Mouse (Mus musculus): ENCODE results near the gene Dhrs4. TPM values are rescaled to one million over a fixed set of nuclear protein-coding genes. Genes with fewer than 3 reads are reported as not detected.
A peak's percentile ranks its signal among the peaks of the same experiment; 100 is the strongest.

Dhrs4 gene
- total RNA-seq, 4 experiments from 2014 or later = 51.9 to 72.7 (median 66.9) TPM

DNA sequence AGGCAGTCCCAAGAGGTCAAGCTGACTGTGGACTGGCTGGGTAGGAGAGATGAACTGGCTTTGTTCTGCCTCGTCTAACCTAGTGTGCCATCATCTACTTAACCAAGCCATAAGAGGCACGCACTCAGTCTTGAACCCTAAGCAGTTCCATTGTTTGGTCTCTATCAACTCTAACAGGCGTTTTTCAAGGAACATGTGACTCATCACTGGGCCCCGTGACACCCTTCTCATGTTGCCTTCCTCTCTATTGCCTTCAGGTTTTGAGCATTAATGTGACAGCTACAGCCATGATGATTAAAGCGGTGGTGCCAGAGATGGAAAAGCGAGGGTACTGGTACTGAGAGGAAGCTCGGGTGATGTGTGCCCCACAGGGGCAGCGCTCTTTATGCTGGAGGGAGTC is 8.3 kb downstream of the Dhrs4 start:
- no peak for DNase-seq

DNA sequence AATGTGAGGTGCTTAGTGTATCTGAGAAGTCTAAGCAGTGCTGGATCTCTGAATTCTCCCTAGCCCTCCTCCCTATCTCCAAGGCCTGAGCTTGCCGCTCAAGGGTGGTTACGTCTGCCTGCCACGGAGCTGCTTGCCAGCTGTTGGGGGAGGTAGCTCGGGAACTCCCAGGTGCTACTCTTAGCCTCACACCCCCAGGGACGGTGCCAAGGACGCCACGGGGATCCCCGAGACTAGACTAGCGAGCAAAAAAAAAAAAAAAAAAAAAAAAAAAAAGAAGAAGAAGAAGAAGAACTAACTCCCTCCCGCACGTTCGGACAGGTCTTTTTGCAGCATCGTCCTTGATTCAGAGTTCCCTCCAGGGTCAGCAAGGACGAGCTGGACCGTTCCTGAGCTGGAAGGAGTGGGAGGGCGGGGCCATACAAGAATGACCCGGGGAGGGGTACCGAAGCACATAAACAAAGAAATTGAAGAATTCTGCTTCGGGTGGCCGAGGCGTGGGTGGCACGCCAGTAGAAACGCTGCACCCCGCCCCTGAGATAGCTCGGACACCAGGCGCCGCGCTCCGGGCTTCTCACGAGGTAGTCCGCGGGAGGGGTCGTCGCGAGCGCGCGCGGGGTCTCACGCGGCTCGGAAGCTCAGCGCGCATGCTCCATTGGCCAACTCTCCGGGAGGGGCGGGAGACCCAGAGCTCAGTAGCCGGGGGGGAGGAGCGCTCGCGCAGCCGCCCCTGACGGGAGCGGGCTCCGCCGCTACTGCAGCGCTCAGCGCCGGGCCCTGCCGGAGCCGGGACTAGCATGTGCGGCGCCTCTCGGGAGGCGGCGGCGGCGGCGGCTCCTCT is 12.0 kb downstream of the Dhrs4 start, which contains the start of gene Carmil3:
Carmil3 (plus strand) TSS at position 291 of the 841 bp plus-strand sequence.
- DNase-seq = peak; percentile 23

DNA sequence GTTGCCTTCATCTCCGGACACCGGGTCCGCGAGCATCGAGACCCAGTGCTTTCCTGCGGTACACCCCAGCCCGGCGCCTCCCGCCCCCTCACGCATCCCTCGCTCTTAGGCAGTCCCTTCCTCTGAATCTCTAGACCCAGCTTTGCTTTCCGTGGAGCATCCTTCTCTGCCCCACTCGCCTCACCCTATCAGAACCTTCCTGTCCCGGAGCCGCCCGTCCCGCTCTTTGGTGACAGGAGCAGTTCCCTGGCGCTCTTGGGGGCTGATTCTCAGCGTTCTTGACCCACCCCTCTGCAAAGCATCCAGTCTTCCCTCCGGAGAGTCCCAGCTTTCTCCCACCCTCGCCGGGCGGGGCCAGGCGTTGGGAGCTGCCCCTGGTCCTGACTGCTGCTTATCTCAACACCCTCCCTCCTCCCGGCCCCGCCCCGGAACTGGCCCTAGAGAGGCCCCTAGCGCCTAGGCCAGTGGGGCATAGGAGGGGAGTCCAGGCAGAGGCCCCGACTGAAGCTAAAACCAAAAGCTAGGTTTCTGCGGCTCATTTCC is 12.8 kb downstream of the Dhrs4 start:
- DNase-seq = peak; percentile 41

DNA sequence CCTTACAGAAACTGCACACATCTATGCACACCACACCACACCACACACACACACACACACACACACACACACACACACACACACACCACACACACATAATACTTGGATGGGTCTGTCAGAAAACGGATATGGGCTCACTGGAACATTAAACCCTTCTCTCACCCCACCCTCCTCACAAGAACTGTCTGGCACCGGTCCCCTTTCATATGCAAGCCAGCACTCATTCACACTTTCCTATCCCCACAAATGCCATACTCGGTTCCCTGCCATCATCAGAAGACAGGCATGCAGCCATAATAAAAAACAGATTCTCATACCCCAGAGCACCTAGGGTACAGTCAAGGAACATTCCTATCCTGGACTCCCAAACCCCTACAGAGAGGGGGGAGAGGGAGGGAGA is 13.5 kb downstream of the Dhrs4 start:
- DNase-seq = no peak

DNA sequence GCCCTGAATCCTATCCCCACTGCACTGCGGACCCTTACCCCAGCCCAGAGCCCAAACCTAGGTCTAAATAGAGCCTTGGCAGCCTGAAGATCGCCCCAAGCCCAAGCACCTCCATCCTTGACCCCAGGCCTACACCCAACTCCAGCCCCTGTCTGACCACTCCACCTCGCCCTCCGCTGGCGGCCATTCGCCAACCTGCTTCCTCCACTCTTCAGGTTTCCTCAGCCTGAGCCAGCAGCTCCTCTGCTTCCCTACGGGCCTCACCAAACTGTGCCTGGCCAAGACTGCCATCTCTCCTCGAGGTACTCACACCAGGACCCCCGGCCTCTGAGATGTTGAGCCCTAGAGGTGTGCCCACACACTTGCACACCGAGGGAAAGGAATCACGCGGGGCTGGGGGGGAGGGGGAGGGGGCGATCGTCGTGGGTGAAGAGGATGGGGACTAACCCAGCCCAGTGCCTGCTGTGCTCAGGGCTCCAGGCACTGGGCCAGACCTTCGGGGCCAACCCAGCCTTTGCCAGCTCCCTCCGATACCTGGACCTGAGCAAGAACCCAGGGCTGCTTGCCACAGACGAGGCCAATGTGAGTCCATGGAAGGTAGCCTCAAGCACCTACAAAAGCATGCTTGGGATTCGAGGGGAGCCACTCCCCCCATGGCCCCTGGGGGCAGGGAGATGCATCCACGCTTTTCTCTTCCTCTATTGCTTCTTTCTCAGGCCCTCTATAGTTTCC is 17.1 kb downstream of the Dhrs4 start:
- no peak for DNase-seq

DNA sequence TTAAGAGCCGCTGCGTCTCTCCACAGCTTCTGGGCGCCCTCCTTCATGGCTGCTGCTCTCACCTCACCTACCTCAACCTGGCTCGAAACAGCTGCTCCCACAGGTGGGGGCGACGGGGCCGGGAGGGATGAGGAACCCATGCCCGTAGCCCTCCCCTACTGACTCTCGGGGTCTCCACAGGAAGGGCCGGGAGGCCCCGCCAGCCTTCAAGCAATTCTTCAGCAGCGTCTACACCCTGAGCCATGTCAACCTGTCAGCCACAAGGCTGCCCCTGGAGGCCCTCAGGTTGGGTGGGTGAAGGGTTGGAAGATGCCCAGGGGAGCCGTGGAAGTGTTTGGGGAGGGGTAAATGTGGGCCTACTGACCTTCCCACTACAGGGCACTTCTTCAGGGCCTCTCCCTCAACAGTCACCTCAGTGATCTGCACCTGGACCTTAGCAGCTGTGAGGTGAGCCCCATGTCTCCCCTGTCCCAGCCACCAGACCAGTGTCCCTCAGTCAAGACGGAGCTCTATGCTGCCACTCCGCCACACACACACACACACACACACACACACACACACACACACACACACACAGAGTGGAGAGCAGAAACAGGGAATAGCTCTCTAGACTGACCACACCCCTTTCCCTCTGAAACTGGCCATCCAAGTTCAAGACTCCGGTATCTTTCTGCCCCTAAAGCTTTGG is 18.3 kb downstream of the Dhrs4 start:
- DNase-seq = no peak

DNA sequence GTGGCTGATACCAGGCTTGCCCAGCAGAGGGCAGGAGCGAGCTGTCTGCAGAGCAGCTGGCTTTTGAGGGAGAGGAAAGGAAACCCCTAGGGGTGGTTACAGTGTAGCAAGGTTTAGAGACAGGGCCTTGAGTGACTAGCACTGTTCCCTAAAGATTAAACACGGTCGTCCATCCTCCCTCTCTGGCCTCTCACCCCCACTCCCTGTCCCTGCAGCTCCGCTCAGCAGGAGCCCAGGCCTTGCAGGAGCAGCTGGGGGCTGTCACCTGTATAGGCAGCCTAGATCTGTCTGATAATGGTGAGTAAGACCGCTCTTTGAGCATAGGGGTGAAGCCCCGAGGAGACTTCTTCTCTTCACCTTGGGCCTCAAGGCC is 18.9 kb downstream of the Dhrs4 start:
- DNase-seq = peak; percentile 63

DNA sequence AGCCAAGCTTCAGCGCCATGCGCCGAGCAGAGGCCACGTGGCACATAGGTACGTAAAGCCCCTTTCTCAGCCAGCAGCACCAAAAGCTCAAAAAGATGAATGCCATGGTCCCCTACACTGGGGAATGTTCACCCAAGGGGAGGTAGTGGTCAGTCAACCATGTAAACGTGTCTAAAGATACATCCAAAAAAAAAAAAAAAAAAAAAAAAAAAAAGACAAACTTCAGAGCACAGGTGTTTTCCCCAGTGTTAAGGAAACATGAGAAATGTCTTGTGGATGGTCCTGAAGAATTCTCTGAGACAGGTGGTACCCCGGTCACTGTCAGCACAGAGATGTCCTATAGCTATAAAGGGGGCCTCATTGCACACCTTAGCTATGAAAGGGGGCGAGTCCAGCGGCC is 27.1 kb downstream of the Dhrs4 start:
- no peak for DNase-seq

DNA sequence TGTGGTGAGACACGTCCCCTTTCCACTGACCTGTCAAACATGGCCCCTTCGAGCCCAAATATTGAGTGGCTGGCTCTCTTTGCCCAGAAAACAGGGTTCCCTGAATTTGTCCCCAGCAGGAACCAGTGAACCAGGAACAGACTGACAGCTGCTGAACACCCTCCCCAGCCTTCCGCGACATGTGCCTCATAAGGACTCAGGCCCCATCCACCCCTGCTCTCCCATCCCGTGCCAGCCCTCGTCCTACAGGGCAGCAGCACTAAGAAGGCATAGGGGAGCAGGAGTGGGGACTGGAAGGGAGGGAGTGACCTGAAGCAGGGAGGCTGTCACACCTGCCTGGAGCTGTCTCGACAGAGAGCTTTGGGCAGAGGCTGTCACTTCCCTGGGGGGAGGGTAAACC is 29.2 kb downstream of the Dhrs4 start:
- DNase-seq = no peak

DNA sequence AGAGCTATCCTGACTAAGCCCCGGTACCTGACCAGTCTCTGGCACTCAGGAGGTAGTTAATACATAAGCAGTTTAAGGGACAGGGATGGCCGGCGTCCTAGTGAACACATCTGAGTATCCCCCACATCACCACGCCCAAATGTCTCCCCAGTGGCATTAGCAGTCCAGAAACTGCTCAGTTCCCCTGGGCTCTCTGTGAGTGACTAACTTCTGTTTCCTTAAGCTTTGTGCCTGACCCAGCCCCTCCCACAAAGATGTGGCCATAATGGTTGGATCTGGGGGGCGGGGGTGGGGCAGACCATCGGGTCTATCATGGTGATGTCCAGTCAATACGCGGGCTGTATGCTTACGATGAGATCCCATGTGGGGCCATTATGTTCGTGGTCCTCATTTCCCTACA is 31.0 kb downstream of the Dhrs4 start:
- DNase-seq = no peak

DNA sequence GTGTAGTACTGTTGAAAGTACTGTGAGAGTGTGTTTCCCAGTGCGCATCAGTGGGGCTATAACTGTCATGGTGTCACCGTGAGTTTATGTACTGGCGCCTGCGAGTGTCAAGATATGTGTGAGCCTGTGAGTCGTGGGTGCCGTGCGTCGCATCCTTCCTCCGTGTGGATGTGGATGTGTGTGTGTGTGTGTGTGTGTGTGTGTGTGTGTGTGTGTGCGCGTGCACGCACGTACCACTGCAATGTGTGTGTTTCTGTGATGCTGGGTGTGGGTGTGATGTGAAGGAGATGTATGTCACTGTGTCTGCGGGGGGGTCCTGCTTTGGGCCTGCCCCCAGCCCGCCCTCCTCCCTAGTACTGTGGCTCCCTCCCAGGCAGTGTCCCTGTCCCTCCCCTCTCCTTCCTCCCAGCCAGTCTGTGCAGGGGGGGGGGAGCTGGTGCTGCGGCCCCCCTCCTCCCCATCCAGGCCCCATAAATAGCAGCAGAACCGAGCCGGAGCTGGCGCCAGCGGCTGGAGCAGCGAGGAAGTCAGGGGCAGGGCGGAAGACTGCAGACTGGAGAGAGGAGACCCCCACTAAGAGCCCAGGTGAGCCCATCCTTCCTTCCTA is 31.7 kb downstream of the Dhrs4 start, which contains the start of gene Cpne6:
Cpne6 (plus strand) TSS at position 321 of the 607 bp plus-strand sequence.
- DNase-seq = no peak

DNA sequence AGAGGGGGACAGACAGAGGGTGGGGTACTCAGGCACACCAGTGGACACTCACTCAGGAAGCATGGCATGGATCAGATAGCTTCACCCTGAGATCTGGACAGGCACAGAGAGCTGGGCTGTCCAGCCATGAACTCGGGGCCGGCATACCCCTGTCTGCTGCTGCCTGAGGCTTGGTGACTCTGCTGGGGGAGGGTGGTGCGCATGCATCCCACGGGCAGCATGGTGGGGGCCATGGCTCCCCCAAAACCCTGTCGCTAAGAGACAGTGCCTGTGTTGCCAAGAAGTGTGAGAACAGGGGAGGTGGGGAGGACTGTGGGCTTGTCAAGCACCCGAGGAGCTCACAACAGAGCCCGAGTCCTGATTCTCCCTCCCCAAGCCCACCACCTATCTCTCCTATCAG is 32.5 kb downstream of the Dhrs4 start:
- no peak for DNase-seq

DNA sequence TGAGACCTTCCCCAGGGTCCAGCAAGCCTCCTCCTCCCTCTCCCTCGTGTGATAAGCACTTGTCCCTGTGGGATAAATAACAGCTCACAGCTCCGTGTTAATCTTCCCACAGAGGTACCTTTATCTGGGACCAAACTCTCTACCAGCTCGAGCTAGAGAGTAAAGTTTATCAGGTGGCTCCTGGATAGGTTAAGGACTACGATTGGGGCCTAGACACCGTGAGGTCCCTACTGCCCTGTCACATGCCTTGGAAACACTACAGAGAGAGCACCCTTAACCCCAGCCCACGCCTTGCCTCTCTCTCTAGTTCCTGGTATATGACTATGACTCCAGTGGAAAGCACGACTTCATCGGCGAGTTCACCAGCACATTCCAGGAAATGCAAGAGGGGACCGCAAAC is 35.4 kb downstream of the Dhrs4 start:
- DNase-seq = no peak

DNA sequence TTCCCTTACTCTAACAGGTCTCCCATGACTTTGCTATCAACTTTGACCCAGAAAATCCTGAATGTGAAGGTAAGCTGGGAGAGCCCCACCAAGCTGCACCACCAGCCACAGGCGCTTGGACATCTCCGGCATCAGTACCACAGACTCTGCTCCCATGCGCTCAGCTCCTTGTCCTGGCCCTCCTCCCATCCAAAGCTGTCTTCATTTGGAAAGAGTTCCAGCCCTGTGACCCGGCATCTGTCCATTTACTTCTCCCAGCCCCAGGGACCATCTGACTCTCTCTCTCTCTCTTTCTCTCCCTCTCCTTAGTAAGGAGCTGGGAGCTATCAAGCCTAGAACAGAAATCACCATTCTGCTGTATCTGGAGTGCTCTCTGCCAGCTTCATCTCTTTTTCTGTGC is 37.3 kb downstream of the Dhrs4 start:
- no peak for DNase-seq

DNA sequence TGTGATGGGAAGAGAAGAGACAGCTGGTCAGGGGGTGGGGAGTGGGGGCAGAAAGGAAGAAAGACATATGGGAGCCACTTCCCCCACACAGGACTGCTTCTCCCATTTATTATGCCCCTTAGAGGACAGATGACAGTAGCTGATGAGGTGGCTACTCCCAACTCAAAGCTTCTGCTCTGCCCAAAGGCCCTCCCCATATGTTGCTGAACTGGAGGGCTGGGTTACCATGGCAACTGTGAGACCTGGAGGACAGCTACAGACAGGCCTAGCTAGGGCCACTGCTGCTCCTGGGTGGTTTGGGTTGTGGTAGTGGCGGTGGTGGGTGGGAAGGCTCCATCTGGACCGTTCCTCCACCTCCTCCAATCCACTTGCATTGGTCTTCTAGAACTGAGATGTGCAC is 40.3 kb downstream of the Dhrs4 start:
- no peak for DNase-seq

DNA sequence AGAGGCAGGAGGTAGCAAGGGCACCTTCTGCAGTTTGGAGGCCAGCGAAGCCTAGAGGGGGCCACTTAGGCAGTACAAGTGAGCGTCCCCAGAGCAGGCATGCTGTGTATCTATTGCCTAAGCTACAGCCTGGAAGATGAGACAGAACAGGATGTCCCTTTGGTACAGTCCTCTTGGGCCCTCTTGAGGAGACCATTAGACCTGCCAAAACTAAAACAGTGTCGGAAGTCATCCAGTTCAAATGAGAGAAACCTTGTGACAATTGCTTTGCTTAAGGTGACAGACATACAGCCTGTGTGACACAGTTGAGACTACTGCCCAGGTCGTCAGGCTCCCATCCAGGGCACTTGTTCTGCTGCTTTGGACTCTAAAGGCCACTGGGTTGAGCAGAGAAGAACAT is 41.0 kb downstream of the Dhrs4 start:
- DNase-seq = no peak

DNA sequence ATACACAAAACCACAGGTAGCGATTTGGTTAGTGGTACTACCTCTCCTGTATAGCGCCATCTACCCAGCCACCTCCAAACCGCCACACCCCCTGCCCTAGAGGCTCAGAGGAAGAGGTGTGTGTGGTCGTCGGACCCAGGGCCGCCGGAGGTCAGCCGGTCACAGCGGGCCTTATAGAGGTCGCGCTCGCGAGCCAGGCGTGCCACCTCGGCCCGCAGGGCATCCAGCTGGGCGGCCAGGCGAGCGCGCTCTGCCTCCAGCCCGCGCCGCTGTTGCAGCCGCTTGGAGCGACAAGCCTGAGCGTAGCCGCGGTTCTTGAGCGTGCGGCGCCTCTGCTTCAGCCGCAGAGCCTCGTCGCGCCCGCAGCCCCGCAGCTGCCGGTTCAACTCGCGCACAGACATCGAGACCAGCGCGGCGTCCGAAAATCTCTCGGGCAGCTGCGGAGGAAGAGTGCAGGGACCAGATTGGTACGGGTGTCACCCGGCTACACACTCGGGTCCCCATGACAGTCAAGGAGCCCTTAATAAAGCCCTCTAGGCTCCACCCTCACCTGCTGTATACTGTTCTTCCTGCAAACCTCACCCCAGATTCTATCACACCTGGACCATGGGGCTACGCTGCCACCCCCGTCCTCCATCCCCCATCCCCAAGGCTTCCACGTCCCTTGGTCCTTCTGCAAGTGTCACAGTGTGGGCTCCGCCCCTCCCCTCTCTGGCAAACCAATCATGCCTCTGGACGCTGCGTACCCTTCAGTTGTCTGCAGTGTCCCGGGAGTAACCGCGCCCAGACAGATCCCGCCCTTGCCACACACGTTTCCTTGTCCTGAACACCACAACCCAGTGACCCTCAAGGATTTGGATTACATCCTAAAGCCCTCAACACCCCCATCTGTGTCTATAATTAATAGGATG is 42.1 kb downstream of the Dhrs4 start:
- DNase-seq = no peak

DNA sequence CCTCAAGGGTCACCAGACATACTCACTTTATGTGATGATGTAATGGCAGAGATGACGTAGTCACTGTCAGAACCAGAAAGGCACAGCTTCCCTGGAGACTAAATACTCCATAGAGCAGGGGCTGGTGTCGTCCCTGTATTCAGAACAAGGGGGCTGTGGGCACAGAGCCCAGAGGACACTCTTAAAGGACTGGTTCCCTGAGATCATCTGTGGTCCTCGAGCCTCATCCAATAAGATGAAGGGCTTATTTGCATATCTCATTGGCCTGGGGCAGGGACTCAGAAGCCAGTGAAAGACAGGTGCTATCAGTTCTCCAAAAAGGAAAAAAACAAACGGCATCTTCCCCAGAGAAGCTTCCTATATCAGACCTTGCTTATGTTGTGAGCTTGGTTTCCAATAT is 45.5 kb downstream of the Dhrs4 start:
- no peak for DNase-seq

DNA sequence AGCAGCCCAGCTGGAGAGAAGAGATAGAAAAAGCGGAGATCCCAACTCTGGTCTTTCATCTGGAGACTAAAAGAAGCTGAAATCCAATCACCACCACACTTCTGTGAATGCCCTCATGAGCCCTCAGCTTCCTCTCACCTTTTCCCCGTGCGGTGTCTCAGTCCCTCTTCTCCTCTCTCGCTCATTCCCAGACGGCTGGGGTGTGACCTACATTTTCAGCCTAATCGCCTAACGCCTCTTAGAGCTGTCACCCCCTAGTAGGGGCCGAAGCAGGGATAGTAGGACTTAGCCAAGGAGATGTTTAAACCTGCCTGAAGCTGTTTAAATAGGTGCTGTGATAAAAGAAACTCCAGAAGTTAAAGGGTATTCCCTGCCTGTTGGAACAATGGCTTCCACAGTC is 46.2 kb downstream of the Dhrs4 start, which contains the start of gene Nrl:
Nrl (minus strand) TSS at position 197 of the 400 bp plus-strand sequence.
- DNase-seq = no peak

DNA sequence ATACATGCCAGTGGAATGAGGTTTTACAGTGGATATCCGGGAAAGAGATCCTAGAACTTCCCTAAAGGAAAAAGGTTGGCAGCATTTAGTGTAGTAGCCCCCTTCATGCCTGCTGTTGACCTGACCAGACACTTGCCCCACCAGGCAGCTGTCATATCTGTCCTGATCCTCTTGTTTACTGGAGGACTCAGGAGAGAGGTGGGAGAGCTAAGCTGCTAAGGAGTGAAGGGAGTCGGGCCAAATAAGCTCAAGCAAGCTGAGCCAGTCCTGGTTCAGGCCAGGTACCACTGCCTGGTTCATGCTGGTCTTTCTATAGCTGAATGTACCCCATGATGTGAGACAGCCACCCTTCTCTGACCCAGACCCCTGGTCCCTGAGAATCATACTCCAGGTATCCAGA is 48.1 kb downstream of the Dhrs4 start:
- no peak for DNase-seq

DNA sequence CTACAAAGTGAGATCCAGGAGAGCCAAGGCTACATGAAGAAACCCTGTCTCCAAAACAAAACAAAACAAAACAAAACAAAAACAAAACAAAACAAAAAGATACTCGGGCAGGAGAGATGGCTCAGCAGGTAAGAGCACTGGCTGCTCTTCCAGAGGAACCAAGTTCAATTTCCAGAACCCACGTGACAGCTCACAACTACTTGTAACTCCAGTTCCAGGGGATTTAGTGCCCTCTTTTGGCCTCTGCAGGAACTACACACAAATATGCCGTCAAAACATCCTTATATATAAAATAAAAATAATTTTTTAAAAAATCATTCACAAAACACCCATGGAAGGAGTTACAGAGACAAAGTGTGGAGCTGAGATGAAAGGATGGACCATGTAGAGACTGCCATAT is 49.4 kb downstream of the Dhrs4 start:
- DNase-seq = no peak

Data from adrenal gland, adult 8-10 months (tissue).